Mouse (Mus musculus) gastrocnemius, postnatal 36 days (tissue): ENCODE results near the gene Vmn2r51. TPM values are rescaled to one million over a fixed set of nuclear protein-coding genes. Genes with fewer than 3 reads are reported as not detected.
"Not testable (repeated sequence)": the region's sequence is repeated elsewhere in the genome, so short reads cannot be mapped to it uniquely, and the experiment has no call there.

Experiments used
- DNase-seq, 2 experiments: peaks; one replicate each; pipeline ENCODE4 v3.0.0; 2022
- intact Hi-C: fragments of 180-260 bp; cut with DNase I; formaldehyde crosslinking; loops from one replicate; pipeline ENCODE4 v1.15.1; 2025
- long read RNA-seq, 2 experiments: library from polyadenylated mRNA; stranded (forward); transcript quantifications; one replicate each; pipeline ENCODE4 v2.0.0; 2021
- total RNA-seq, 2 experiments: library from RNA; stranded (reverse); gene quantifications; 2 replicates each; pipeline ENCODE4 v1.2.3; 2021

Vmn2r51 gene
- not detected for total RNA-seq
- long read RNA-seq, experiment 1 = 0 reads
- long read RNA-seq, experiment 2 = 0 reads

- DNase-seq, intact Hi-C loops: not testable (repeated sequence)
These were observed at the start of gene Vmn2r51 for GRCm38 (mm10) chr7:10105641-10106040. Gene Vmn2r51 (minus strand): TSS chr7:10105741.

DNA sequence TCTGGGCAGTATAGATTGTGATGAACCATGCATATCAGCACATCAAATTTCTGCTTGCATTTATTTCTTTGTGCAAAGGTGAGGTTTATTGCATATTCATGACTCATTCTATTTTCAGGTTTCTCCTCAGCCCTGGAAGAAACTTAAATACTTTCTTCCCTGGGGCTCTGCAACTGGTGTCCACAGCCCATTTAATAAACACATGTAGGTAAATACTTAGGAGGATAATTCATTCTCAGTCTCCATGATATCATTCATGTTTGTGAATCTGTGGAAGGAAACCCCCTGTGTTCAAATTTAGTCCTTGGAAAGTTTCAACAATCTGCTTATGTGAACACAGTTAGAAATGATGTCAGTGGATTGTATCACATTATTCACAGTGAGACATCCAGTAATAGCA is 52.3 kb downstream of the Vmn2r51 start, which contains the start of gene Vmn2r50:
Gene Vmn2r50, minus strand, starts transcription at position 101 of the 400 bp plus-strand sequence.
- DNase-seq, intact Hi-C loops: not testable (repeated sequence)

Other genes with a start within 250 kb of the Vmn2r51 start
- not detected for gene Vmn2r48, start 152.2 kb downstream of the Vmn2r51 start, total RNA-seq
- gene Vmn2r49, start 113.5 kb downstream of the Vmn2r51 start, total RNA-seq = not detected
- not detected for gene Vmn2r50, start 52.4 kb downstream of the Vmn2r51 start, total RNA-seq
- not detected for gene Vmn2r52, start 70.8 kb upstream of the Vmn2r51 start, total RNA-seq
- not detected for gene Vmn1r66, start 172.3 kb upstream of the Vmn2r51 start, total RNA-seq